Mouse (Mus musculus): ENCODE data around the gene Tcfl5.

- TF ChIP-seq CTCF (conservative IDR thresholded peaks at IDR 0.05 in 1 of 2, IDR thresholded peaks at IDR 0.05 in 1 of 2; ENCODE audit: low read depth in 2 of 2, low read length in 2 of 2) (no peak), NRF1 (IDR thresholded peaks at IDR 0.05; ENCODE audit: low read depth, low read length) (no peak), RAD21 (IDR thresholded peaks at IDR 0.05; ENCODE audit: low read depth, low read length) (no peak), GABPA (IDR thresholded peaks at IDR 0.05; ENCODE audit: insufficient replicate concordance, low read depth, low read length) (no peak), SMC3 (IDR thresholded peaks at IDR 0.05; ENCODE audit: low read depth, low read length) (no peak; the same call in 1 of the 2 replicates), TBP (conservative IDR thresholded peaks at IDR 0.05; ENCODE audit: low read depth, low read length) (no peak), EP300 (IDR thresholded peaks at IDR 0.05; ENCODE audit: low read length) (no peak), ZMIZ1 (IDR thresholded peaks at IDR 0.05; ENCODE audit: low read depth, low read length) (no peak)
Observed at GRCm38 (mm10) chr2:180576482-180576881, 66.0 kb downstream of the Tcfl5 start.

Data from CH12.LX (cell line).